Mouse (Mus musculus): ENCODE results near the gene Crmp1.
A peak's percentile ranks its signal among the peaks of the same experiment; 100 is the strongest.

The Crmp1 gene

DNA sequence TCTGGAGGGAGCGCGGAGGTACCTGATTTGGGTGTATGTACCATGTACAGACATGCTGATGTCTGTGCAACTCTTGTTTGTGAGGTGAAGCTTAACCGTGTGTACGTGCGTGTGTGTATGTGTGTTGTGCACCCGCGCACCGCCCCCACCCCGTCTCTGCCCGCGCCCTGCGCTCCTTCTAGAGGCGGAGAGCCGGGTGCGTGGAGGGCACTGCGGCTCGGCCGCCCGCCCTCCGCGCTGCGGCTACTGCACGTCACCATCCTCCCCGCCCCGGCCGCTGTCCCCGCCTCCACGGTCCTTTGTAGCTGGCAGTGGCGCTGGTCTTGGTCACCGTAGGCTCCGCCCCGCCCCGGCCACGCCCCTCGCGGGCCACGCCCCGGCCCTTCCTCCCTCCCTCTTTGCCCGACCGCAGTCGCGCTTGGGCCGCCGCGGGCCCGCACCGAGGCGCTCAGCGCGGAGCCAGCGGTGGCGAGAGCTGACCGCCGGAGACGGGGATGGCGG, at the start of gene Crmp1:
TSS of gene Crmp1 (plus strand) at position 290 of the 501 bp plus-strand sequence.
- peak; percentile 86 for DNase-seq (ENCODE audit: low read depth, low spot score)

DNA sequence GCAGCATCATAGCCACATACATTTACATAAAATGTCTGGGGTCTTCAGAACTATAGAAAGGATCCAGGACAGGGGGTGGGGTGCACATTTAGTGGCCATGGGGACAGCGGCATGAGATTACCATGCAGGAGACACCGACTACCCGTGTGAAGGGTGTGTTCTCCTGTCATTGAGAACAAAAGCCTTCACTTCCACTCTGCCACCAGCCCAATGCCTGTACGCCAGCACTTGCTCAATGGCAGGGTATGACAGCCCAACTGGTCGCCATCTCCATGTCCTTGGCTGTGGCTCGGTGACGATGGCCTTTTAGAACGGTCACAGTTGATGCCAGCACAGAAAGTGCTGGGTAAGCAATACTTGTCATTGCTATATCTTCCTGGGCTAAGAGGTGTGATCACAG, 45.5 kb upstream of the Crmp1 start:
- DNase-seq (ENCODE audit: low read depth, low spot score) = no peak

DNA sequence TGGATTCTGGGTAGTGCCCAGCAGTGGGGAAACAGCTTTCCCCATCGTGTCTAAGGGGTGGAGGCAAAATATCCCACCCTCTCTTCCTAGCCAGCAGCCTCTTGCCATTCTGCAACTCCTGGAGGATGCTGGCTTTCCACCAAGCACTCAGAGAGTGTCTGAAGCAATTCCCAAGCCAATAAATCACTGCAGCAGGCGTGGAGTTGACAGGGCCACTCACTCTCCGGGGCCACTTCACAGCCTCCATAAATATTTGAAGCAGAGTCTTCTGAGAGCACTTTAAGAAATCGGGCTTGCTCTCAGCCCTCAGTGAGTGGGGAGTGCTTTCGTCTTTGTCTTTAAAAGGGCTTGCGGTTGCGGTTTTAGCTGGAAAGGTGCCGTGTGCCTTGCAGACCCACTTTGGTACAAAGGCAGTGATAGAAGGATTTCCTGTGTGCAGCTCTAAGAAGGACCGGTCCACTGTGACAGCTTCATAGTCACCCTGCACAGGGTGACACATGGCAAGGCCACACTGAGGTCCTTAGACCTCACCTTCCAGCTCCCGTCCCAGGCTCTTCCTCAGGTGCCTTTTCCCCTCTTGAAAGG, 45.0 kb upstream of the Crmp1 start:
- no peak for DNase-seq (ENCODE audit: low read depth, low spot score)

DNA sequence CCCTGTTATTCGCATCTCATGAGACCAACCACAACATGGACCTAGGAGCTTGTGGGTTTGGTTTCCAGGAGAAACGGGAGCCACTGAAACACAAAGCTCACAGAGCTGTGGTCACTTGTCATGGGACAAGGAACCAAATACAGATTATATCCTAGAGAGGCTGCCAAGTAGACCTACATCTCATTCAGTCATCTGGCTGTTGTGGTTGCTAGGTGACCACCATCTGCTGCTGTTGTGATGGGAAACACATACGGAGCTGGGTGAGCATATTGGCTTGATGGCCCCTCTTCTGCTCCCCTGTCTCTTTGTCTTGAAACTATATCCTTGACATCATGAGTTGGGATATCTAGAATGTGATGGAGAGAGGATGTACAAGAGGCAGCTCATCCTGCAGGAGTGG, 44.3 kb upstream of the Crmp1 start:
- no peak for DNase-seq (ENCODE audit: low read depth, low spot score)

DNA sequence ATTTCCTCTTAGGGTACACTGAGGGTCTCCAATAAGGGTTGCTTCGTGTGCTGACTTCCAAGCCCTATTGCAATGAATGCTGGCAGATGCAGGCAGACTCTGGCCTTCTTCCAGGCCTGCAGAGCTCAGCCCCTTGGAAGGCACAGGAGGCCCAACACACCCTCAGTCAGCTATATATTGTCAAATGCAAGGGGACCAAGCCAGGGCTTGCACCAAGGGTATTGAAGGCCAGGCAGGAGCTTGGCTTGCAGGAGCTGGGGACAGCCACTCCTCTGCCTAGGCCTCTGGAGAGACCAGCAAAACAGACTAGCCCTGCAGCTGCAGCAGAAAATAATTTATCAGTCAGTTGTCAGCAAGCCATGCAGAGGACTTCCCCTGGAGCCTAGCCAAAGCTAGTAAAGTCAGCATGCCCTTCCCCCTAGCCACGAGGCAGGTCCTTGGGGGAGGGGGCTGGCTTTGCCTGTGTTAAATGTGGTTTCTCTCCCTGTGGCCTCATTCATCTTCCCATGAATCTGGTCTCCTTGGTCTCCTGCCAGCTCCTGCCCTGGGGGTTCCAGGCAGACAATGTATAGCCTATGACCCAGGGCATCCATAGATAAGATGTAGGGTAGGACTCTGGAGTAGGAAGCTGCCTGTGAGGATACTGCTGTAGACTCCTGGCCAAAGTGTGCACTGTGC, 43.6 kb upstream of the Crmp1 start:
- DNase-seq (ENCODE audit: low read depth, low spot score) = no peak

DNA sequence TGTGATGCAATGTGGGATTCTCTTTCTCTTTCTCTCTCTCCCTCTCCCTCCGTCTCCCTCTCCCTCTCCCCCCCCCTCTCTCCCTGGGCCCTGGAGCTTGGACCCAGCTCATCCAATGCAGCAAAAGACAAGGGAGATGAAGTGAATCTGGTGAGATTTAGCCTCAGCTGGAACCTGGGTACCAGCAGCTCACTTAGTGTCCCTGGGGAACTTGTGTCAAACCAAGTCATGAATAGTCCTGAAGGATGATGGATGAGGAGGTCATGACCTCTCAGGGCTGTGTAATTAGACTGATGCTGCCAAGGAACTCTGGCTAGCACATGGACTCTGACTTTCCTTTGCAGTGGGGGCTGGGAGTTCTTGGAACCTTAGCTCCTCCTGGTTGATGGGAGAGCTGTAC, 39.5 kb upstream of the Crmp1 start:
- no peak for DNase-seq (ENCODE audit: low read depth, low spot score)

DNA sequence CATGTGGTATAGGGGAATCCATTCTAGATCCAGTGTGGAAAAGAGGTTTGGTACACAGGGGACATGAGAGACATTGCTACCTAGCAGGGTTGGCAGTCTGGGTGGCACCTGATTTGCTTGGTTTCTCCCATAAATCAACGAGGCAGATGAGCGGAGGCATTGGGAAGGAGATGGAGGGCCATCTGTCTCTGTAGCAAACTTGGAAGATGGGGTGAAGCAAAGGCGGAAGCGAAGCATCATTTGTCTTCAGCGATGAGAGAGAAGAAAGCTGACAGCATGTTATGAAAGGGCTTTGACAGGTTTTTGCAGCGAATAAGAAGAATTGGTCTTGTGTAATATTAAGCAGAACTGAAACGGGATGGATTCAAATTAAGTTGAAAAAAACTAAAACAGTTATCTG, 36.9 kb upstream of the Crmp1 start:
- no peak for DNase-seq (ENCODE audit: low read depth, low spot score)

DNA sequence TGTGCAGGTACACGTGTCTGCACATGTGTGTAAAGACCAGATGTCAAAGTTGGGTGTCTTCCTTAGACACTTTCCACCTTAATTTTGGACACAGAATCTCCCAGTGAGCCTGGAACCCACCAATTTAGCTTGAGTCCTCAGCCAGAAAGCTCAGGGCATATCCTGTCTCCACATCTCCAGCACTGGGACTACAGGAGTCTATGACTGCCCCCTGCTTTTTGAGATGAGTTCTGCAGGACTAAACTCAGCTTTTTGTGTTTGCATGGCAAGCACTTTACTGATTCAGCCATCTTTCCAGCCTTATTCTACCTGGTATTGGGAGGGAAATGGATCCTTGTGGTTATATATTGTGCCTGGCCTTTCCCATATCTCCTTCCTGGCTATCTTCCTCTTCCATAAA, 36.3 kb upstream of the Crmp1 start:
- no peak for DNase-seq (ENCODE audit: low read depth, low spot score)

DNA sequence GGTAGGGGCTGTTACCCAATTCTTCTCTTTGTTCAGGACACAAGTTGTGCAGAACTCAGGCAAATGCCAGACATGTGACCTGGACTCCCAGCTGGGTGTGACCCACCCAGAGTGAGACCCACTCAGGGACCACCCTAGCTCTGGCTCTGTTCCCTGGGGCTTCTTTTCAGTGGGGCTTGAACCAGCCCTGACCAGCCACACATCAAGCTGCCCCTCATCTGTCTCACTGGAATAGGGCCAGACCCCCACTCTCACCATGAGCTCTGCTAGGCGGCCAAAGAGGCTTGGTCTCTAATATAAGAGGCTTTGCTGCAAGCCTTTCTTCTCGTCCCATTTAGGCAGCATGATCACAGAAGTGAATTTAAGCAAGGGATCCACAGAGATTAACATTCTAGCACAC, 35.4 kb upstream of the Crmp1 start:
- no peak for DNase-seq (ENCODE audit: low read depth, low spot score)

DNA sequence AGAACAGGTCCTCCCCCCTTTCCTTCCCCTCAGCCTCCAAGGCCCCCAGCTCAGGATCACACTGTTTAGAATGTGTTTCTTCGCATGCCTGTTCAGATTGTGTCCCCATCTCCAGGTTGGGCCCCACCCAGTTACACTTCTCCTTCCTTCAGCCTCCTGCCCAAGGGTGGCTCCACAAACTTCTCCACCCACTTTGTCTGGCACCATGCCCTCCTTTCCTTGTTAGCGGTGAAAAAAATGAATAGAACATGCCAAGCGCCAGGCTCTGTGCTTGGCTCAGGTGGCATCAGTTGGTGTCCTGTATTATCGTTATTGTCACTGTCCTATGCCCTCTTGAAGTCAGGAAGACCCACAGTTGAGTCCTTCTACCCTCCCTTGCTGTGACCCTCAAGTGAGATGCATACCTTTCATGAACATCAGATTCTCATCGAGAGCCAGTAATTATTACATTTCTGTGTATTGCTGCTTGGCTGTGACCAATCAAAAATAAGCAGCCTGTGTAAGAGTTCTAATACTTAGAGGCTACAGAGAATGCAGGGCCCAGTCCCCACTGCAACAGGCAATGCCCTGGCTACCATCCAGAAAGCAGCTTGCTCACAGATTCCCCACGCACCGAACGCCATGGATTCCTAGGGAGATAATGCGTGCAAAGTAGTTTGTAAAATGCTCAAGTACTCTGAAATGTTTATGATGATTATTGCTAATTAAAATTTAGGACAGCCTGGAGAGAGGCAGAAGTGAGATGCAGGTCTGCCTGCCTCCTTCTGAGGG, 28.6 kb upstream of the Crmp1 start:
- DNase-seq (ENCODE audit: low read depth, low spot score) = no peak

DNA sequence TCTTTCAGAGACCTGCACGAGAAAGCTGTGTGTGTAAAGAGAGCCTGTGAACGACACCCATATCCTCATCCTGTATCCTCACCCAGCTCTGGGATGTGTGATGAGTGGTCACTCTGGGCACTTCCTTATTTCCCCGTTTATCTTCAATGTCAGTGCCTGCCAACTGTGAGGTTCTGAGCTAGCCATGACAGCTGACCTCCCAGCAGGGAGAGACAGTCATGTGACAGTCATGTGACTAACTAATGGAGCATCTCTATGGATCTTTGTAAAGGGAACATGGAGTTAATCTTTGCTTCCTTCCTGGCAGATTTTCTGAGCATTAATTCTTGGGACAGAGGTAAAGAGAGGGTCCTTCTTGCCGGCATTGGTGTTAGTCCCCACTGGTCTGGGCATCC, 28.0 kb upstream of the Crmp1 start:
- no peak for DNase-seq (ENCODE audit: low read depth, low spot score)

DNA sequence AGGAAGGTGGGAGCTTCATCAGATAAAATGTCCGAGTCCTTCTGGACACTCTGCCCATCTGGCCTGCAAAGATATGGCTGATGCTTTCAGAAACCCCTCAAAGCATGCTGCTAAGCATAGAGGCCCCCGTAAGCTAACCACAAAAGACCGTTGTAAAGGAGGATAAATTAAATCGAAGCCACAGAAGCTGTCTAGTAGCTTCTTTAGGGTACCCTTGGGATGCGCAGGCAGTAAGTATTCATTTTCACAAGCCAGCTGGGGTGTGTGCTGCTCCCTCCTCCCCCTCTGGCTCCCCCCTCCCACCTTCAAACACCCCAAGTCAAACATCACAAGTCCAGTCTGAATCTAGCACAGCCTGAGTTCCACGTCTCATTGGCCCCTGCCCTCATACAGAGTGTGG, 27.1 kb upstream of the Crmp1 start:
- DNase-seq (ENCODE audit: low read depth, low spot score) = no peak

DNA sequence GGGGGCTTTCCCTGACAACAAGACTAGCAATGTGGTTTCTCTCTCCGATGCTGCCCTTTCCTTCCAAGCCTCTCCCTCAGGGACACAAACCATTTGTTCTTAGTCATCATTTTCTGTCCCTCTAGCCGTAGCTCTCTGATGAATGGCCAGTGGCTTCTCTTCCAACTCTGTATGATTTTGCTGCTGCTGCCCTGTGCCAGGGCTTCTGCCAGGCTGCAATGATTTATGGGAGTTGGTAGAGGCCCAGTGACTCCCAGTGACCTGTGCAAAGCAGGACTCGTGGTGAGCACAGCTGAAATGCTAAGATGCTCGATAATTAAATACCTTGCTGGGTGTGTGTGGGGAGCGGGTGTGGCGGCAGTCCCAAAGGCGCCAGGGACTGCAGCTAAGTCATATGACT, 26.5 kb upstream of the Crmp1 start:
- no peak for DNase-seq (ENCODE audit: low read depth, low spot score)

DNA sequence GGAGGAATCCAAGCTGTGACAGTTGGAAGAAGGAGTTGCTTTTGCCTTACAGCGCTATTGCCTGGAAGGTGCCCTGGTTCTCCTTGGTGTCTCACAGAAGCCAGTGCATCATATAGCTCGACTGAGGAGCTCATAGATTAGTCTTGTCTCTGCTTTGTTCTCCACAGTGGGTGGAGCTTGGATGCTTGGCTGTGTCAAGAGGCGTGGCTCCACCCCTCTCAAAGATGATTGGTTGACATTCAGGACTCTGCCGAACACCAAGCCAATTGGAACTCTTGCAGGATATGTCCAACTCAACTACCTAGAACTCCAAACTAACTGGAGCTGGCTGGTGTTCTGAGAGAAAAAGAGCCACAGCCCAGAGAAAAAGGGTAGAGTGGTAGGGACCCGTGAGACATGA, 22.1 kb upstream of the Crmp1 start:
- DNase-seq (ENCODE audit: low read depth, low spot score) = peak; percentile 64

DNA sequence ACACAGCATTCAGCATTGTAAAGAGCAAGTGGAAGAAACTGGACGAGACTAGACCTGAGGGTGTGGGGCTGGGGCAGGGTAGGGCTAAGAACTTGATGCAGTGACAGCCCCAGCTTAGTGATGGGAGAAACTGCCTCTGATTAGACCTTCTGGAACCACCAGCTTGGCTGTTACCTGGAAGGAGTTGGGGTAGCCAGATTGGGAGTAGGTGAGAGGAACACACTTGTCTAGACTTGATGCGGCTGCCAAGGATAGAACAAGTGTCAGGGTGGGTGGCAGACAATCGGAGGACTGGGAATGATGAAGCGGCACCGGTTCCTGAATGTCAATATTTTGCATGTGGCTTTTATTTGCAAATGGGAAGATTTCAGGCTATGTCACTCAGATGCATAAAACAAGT, 21.2 kb upstream of the Crmp1 start:
- DNase-seq (ENCODE audit: low read depth, low spot score) = no peak

DNA sequence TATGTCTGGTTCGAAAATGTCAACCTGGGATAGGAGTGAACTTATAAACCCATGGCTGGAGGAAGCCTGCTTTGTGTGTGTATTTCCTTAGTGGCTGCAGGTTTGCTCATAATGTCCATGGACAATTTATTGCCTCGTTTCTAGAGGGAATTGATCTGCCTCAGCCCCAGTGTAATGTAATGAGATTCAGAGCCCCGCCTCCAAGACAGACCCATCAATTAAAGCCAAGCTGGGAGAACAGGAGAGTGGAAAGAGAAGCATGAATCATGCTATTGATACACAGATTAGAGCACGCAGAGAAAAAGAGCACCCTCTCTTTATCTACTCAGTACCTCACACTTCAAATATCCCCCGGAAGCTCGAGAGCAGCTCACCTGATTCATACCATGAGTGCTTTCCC, 20.2 kb upstream of the Crmp1 start:
- no peak for DNase-seq (ENCODE audit: low read depth, low spot score)

DNA sequence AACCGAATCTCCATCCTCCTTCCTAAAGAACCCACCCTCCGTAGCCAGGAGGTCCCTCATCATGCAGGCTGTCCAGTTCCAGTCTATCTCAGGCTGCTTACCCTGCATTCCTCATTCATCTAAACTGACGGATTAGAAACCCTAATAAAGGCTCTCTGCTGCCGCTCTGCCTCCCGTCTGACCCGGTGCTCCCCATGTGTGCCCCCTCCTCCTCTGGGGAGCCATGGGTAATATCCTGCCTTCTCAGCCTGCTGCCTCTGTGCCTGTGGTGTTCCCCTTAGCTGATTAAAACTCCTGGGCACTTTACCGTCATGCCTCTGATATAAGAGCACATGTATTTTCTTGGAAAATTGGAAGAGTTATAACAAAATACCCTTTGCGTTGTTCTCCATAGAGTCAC, 19.4 kb upstream of the Crmp1 start:
- DNase-seq (ENCODE audit: low read depth, low spot score) = no peak

DNA sequence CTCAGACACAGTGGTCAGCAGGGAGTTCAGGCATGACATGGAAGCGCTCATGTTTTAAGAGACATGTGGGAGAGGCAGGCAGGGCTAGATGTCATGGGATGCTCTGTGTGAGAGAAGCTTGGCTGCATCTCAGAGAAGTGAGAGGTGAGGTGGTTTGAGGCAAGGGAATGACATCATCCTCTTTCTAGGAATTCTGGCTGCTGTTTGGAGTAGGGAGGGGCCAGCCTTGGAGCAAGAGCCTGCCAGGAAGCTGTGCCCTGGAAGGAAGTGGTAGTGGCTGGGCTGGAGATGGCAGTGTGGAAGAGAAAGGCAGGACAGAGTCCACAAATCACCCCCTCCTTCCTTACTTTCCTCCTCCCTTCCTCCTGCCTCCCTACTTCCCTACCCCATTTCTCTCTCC, 16.0 kb upstream of the Crmp1 start:
- DNase-seq (ENCODE audit: low read depth, low spot score) = no peak

DNA sequence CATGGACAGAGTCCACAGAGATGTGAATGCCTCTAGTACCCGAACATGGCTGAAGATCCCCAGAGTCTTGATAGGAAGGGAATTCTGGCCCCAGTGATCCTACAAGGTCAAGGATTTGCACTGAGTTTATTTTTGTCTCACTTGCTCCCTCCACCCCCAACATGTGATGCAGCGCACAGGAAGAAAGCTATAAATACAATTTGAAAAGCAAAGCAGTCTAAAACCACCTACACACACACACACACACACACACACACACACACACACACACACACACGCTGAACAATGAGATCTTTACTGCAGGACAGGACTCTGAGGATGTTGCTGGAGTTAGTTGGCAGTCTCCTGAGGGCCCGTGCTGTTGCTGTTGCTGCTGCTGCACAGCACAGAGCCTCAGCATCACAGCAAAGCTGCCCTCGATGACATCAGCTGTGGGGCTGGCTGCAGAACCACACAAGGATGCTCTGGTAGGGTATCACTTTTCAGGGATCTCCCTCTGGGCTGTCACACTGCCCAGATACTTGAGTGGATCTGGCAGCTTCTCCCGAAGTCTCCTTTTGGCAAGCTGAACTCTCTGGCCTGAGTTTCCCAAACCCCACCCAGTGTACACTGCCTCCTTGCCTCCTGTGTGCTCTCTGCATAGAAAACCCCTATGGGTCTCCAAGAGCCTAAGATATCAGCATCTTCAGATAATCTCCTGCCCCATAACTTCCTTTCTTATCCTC, 13.6 kb upstream of the Crmp1 start:
- DNase-seq (ENCODE audit: low read depth, low spot score) = no peak

DNA sequence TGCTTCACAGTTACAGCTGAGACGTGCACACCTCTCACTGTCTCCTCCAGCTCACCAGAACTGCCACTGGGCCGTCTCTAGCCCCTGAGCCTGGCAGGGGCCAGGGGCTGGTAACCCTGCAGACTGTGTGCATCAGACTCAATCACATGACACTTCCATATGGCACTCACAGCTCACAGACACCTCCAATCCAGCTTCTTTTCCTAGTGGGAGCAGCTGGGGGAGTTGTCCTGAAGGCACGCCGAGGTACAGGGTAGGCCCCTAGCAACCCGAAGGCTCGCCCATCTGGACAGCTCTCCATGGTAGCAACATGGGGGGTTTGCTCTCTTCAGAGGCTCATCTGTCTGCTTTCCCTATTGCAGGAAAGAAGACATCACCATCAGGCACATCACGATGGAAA, 12.8 kb upstream of the Crmp1 start:
- DNase-seq (ENCODE audit: low read depth, low spot score) = no peak

DNA sequence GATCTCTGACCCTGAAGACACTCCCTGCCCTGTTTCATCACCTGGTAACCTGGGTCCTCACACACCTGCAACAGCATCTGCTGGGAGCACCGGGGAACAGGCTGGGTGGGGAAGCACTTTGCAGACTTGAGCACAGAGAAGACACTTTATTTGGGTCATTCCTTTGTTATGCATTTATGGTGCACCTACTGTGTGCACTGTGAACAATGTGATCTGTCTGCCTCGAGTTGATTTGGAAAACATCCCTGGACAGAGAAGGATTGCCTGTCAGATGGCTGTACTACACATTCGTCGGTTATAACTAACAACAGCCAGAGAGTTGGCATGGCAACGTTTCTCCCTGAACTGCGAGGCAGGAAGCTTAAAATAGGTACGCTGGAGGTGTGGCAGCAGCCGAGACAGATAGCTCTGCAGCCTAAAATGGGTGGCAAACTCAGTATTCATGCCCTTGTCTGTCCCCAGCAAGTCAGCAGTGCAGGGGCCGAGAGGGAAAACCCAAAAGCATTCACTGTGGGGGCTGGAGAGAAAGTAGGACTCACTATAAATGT, 8.7 kb upstream of the Crmp1 start:
- DNase-seq (ENCODE audit: low read depth, low spot score) = no peak

DNA sequence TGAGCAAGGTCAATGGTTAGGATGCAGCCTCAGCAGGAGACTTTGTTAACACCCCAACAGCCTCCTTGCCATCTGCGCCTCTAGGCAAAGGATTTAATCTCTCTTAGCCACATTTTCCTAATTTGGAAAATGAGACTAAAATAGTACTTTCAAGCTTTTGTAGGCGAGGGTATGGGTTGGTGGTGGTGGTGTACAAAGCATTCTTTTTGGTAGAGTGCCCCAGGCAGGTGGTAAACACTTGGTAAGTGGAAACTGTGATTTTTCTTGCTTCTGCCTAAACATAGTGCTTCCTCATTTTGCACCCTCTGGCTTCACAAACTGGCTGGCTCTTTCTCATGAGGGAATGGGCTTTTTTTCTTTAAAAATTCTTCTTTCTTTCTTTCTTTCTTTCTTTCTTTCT, 3.1 kb upstream of the Crmp1 start:
- no peak for DNase-seq (ENCODE audit: low read depth, low spot score)
